Mouse (Mus musculus) lung, embryonic 16.5 days (tissue): ENCODE data around the gene Kmt2b. TPM values are rescaled to one million over a fixed set of nuclear protein-coding genes. Genes with fewer than 3 reads are reported as not detected.

ENCODE experiments used
- ATAC-seq: fragments of 200-750 bp; cut with Nextera tagmentation; 2 replicates; pipeline ENCODE4 v1.8.0; 2017; ENCODE audit warnings: low read depth, mild to moderate bottlenecking, moderate library complexity
- H3K27ac ChIP-seq: fragments of 300-500 bp; sonication (generic); 2 replicates; pipeline ENCODE4 v1.5.1; 2014; ENCODE audit warnings: mild to moderate bottlenecking, control low read depth, low read length
- H3K27me3 ChIP-seq: fragments of 300-500 bp; sonication (generic); 2 replicates; pipeline ENCODE4 v1.6.1; 2014; ENCODE audit warnings: low read depth, low read length, mixed read lengths; ENCODE audit not compliant: control insufficient read depth, insufficient read depth
- H3K36me3 ChIP-seq: fragments of 300-500 bp; sonication (generic); 2 replicates; pipeline ENCODE4 v1.6.1; 2014; ENCODE audit warnings: low read length; ENCODE audit not compliant: control insufficient read depth, insufficient read depth
- H3K4me1 ChIP-seq: fragments of 300-500 bp; sonication (generic); replicated peaks from 2 replicates; pipeline ENCODE4 v1.6.1; 2014; ENCODE audit warnings: low read length, mixed read lengths; ENCODE audit not compliant: control insufficient read depth, insufficient read depth
- H3K4me2 ChIP-seq: fragments of 300-500 bp; sonication (generic); 2 replicates; pipeline ENCODE4 v1.6.1; 2014; ENCODE audit warnings: low read depth, low read length, control low read depth
- H3K4me3 ChIP-seq: fragments of 300-500 bp; sonication (generic); 2 replicates; pipeline ENCODE4 v1.5.1; 2014; ENCODE audit warnings: mild to moderate bottlenecking, low read length, control low read depth
- H3K9ac ChIP-seq: fragments of 300-500 bp; sonication (generic); 2 replicates; pipeline ENCODE4 v1.6.1; 2014; ENCODE audit warnings: low read length, control low read depth
- H3K9me3 ChIP-seq: fragments of 300-500 bp; sonication (generic); 2 replicates; pipeline ENCODE4 v1.6.1; 2016; ENCODE audit warnings: low read length; ENCODE audit not compliant: control insufficient read depth
- WGBS: fragments of 180-500 bp; shearing (Covaris S2); extraction: QIAGEN DNeasy Blood & Tissue Kit; methylation state at CpG from one replicate; pipeline ENCODE4 v1.1.7; 2014; 5-methylcytosine and 5-hydroxymethylcytosine counted together
- polyA plus RNA-seq: library from polyadenylated mRNA; unstranded; fragments of >200 nt; fragmentation: Nextera tagmentation; extraction: Ambion mirVana; gene quantifications from 2 replicates; pipeline ENCODE4 v1.2.1, GENCODE M21; 2015

The Kmt2b gene
- polyA plus RNA-seq, 1 experiment from 2014 or later: 8.7 TPM

GRCm38 (mm10) chr7:30563117-30563905 is 25.2 kb downstream of the Kmt2b start, which contains the start of the genes U2af1l4, Gm49396 and Psenen:
Gene U2af1l4, plus strand, starts transcription at chr7:30563301.
Gene Gm49396, plus strand, starts transcription at chr7:30563344.
Gene Psenen, minus strand, starts transcription at chr7:30563627.
- Histone ChIP-seq H3K4me2 (peak within 1 kb of the TSS; percentile 85), H3K27ac (peak within 1 kb of the TSS; percentile 97), H3K4me1 (peaks cover 13% of the 10 kb centered on the region), H3K4me3 (peak within 1 kb of the TSS; percentile 76), H3K9ac (peak within 1 kb of the TSS; percentile 80), H3K9me3 (no peaks in the 10 kb centered on the region), H3K36me3 (peaks cover 13% of the 10 kb centered on the region), H3K27me3 (no peaks in the 10 kb centered on the region)
- under 1% methylated on average over 45 of the region's 45 CpGs for WGBS
- peak; percentile 87 for ATAC-seq

DNA sequence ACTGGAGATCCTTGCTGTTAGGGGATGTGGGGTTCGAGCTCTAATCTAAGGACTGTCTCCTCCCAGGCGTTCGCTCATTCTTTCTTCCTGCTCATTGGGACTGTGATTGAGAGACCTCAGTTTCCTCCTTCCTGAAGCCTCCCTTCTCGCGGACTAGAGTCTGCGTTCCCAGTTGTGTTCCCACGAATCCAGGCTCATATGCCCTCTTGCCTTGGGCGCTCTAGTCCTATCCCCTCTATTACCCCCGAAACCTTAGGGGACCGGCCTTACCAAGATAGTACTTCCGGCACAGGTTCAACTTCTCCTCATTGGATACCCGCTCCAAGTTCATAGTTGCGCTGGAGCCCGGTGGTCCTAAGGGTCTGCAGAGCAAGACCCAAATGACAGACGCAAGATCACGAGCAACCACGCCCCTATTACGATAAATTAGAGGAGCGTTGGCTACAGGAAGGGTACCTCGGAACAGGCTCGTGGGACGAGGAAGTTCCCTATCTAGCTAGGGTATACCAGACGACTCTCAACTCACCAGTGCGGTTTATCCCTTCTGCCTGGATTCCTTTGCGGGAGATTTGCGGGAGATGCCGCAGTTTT is 25.9 kb downstream of the Kmt2b start:
- no peak for ATAC-seq
- Histone ChIP-seq H3K4me3 (peak overlapping the region; percentile 76), H3K4me2 (peak overlapping the region; percentile 85), H3K27ac (peak overlapping the region; percentile 81), H3K9me3 (no peaks in the 10 kb centered on the region), H3K36me3 (peaks cover 9% of the 10 kb centered on the region; the same call in 1 of the 2 replicates), H3K27me3 (no peaks in the 10 kb centered on the region), H3K4me1 (peaks cover 16% of the 10 kb centered on the region), H3K9ac (peak overlapping the region; percentile 78)
- WGBS: 1% methylated on average over 27 of the region's 27 CpGs

DNA sequence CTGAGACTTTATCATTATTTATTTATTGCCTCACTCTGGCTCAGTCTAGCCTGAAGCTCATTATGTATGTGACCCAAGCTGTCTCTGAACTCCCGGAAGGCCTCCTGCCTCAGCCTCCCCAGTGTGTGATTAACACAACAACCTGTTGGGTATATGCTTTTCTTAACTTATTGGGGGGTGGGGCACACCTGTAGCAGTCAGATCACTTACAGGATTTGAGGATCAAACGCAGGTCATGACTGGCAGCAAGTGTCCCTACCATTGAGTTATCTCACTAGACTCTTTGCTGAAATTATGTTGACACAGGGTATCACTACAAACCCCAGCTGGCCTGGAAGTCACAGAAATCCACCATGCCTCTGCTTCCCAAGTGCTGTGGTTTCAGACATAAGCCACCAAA is 28.2 kb downstream of the Kmt2b start:
- ATAC-seq: no peak
- H3K4me2 ChIP-seq: no peak overlapping the region; the same call in 1 of the 2 replicates
- H3K9ac ChIP-seq: no peak overlapping the region
- H3K9me3 ChIP-seq: no peaks in the 10 kb centered on the region
- peaks cover 16% of the 10 kb centered on the region for H3K4me1 ChIP-seq
- no peaks in the 10 kb centered on the region for H3K27me3 ChIP-seq
- 60% methylated on average over 2 of the region's 2 CpGs for WGBS
- no peak overlapping the region for H3K27ac ChIP-seq
- H3K4me3 ChIP-seq: no peak overlapping the region
- H3K36me3 ChIP-seq: peaks cover 17% of the 10 kb centered on the region

DNA sequence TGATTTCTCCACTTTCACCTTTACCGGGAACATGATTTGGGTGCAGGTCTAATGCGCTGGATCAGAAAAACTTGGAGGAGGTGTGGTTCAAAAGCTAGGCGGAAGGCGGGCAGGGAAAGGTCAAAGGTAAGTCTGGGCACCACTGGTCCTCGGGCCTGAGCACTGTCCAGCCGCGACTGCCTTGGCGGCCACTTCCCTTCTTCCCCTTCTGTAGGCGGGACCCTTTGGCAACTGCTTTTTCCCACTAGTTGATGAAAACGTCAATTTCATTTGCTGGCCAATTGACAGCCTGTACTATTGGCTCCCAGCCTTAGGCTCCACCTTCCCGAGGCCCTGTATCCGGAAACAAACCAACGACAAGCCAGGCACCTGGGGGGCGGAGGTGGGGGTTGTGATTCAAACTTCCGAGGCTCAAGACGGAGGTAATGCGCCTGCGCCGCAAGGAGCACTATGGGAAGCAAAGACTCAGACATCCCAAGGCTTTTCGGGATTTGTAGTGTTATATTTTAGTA is 29.0 kb downstream of the Kmt2b start, which contains the start of gene Lin37:
Lin37 (minus strand) TSS at position 396 of the 512 bp plus-strand sequence.
- Histone ChIP-seq H3K4me1 (peaks cover 16% of the 10 kb centered on the region), H3K4me3 (peak within 1 kb of the TSS; percentile 71), H3K9me3 (no peaks in the 10 kb centered on the region), H3K27me3 (no peaks in the 10 kb centered on the region), H3K9ac (peak within 1 kb of the TSS; percentile 83), H3K27ac (peak within 1 kb of the TSS; percentile 44; the same call in 1 of the 2 replicates), H3K36me3 (peaks cover 17% of the 10 kb centered on the region), H3K4me2 (peak within 1 kb of the TSS; percentile 94)
- WGBS: under 1% methylated on average over 20 of the region's 20 CpGs
- ATAC-seq: peak; percentile 88

DNA sequence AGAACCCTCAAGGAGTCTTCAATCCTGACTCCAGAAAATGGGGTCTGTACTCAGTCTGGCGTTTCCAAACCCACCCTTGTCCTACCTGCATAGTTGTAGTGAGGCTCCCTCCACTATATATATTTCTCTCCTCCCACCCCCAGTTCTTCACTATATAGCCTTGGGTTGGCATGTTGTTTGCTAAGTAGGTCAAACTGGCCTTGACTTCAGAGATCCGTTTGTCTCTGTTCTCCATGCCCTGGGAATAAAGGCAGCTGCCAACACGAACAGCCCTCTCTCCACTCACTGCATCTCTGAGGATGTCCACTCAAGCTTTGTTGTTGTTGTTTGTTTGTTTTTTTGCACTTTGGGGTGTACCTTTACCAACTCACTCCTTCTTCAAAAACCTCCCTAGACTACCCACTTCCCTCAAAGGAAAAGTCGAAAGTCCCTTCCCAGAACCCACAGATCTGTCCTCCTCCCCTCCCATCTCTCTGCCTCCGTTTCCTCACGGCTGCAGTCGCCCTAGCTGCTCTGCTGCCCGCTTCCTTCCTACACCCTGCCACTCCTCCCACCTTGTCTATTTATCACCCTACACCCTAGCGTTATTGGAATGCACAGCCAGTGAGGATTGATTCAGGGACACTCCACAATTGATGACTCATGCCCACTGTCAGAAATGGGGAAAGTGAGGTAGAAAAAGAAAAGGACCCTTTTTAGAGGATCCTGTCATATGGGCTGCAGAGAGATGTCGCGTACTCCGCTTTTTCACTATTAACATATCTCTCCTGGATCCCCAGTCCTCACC is 29.7 kb downstream of the Kmt2b start:
- WGBS: 12% methylated on average over 12 of the region's 12 CpGs
- no peak for ATAC-seq

GRCm38 (mm10) chr7:30557901-30558514 is 30.5 kb downstream of the Kmt2b start:
- H3K4me3 ChIP-seq: no peak overlapping the region; the same call in 1 of the 2 replicates
- H3K9ac ChIP-seq: peak overlapping the region; percentile 83; the same call in 1 of the 2 replicates

More for the DNA sequence above, 29.7 kb downstream of the Kmt2b start:
- Histone ChIP-seq H3K4me2 (peak overlapping the region; percentile 94), H3K27ac (peak overlapping the region; percentile 44; the same call in 1 of the 2 replicates), H3K9ac (peak overlapping the region; percentile 83), H3K27me3 (no peaks in the 10 kb centered on the region), H3K9me3 (no peaks in the 10 kb centered on the region), H3K36me3 (peaks cover 19% of the 10 kb centered on the region), H3K4me1 (peaks cover 11% of the 10 kb centered on the region), H3K4me3 (peak overlapping the region; percentile 71)

GRCm38 (mm10) chr7:30556894-30557536 is 31.5 kb downstream of the Kmt2b start:
- peaks cover 19% of the 10 kb centered on the region for H3K36me3 ChIP-seq
- no peak overlapping the region for H3K9ac ChIP-seq
- no peak overlapping the region for H3K4me3 ChIP-seq
- H3K27ac ChIP-seq: no peak overlapping the region
- H3K9me3 ChIP-seq: no peaks in the 10 kb centered on the region
- no peak for ATAC-seq
- H3K27me3 ChIP-seq: no peaks in the 10 kb centered on the region
- no peak overlapping the region for H3K4me2 ChIP-seq
- H3K4me1 ChIP-seq: peaks cover 17% of the 10 kb centered on the region
- WGBS: 94% methylated on average over 18 of the region's 18 CpGs

More at GRCm38 (mm10) chr7:30557901-30558514, 30.5 kb downstream of the Kmt2b start:
- Histone ChIP-seq H3K36me3 (peaks cover 19% of the 10 kb centered on the region), H3K4me2 (peak overlapping the region; percentile 94), H3K4me1 (peaks cover 18% of the 10 kb centered on the region), H3K27me3 (no peaks in the 10 kb centered on the region), H3K27ac (no peak overlapping the region), H3K9me3 (no peaks in the 10 kb centered on the region)
- ATAC-seq: no peak
- WGBS: 86% methylated on average over 13 of the region's 13 CpGs
